Mouse (Mus musculus) liver (tissue): ENCODE measurements around the gene Angpt4.

Experiments used
- DNase-seq: peaks from one replicate; pipeline ENCODE4 v3.0.0-alpha.2; 2020; ENCODE audit warnings: mixed read lengths

Angpt4 gene

DNA sequence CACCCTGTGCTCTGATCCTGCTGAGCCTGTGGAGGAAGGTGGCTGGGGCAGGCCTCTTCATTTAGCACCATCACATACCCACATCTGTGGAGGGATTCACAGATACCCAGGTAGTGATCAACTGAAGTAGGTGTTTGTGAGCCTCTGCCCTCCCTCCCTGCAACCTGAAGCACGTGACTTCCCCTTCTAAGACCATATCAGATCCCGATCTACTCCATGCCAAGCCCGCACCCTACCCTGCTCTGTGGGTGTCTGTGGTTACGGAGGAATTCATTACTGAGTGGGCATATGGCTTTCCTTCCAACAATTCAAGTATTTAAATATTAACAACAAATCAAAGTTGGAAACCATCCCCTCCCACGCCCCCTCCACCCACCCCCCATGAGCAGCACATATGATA, 52.3 kb downstream of the Angpt4 start:
- DNase-seq, result no peak

DNA sequence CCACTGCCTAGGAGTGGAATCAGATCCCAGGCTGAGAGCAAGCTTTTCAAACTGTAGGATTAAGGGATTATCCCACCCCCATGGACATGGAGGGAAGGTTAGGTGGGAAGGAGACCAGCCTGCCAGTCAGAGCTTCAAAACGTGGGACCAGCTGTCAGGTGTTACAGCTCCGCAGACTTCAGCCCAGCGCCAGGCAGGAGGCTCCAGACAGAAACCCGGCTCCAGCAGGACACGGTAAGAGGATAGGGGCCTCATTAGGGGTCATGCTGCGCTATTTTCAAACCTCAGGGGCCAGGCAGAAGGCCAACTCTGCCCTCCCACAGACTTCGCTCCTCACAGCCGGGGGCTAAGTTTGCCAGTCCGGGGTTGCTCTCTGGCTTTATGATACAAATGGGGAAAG, 53.0 kb downstream of the Angpt4 start:
- DNase-seq, result no peak

DNA sequence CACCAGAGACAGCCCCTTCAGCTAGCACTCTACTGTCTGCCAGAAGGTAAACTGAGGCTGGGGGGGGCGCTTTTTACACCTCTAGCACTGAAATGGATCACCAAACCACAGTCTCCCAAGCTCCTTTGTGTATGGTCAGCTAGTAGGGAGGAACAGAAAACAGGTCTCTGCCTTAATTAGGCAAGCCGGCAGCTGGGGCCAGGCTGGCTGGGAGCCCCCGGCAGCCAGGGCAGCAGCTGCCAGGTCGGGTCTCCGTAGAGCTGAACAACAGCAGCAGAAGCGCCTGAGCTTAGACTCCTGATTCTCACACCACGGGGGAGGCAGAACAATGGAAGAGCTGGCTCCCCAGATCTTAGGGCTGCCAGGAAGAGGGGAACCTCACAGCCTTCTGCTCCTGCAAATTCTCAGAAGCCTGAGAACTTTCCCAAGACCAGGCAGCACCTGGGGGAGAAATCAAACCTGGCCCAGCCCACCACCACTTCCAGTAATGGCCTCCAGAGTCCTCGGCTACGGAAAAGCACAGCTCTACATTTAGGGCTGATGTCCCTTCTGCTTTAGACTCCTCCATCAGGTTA, 56.3 kb downstream of the Angpt4 start:
- DNase-seq, result no peak

DNA sequence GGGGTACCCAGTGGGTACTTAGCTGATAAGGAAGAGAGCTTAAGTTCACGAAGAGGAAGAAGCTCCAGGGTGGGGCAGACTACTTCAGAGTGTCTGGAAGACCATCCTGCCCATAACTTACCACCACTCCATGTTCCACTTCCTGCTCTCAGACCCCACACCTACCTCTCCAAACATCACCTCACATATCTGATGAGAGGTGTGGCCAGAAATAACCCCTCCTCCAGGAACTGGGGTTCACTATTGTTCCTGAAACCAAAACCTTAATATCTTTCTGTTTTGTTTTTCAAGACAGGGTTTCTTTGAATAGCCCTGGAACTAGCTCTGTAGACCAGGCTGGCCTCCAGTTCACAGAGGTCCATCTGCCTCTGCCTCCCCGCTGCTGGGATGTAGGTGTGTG, 56.8 kb downstream of the Angpt4 start:
- no peak for DNase-seq

DNA sequence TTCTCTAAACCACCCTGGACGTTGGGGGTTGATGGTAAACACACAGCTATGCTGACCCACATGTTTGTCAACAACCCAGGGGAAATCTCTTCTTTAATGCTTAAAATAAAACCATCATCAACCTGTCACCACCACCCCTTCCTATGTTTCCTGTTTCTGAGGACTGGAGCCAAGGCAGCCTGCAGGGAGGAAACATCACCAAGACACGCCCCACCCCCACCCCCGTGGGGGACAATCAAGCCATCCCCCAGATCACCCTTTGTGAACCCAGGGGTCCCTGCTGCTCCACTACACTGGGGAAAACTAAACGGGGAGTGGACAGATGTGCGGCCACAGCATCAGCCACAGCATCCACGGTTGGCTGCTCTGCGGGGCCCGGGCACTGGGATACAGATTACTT, 57.4 kb downstream of the Angpt4 start:
- DNase-seq, result no peak

DNA sequence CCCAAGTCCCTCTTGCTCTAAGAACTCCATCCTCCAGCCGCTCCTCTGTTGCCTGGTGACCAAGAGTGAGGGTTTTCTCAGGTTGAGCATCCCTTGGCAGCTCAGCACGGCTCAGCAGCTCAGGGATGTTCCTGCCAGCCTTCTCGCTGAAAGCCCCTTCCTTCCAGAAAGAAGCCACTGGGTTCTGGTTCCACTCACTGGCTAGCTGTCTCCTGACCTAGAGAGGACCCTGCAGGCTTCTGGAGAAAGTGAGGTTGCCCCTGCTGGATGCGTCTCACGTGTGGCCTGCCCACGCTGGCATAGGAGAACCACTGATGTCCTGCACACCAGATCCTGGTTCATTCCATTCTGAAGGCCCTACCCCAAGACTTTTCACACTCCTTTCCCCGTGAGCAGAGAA, 58.0 kb downstream of the Angpt4 start:
- no peak for DNase-seq

DNA sequence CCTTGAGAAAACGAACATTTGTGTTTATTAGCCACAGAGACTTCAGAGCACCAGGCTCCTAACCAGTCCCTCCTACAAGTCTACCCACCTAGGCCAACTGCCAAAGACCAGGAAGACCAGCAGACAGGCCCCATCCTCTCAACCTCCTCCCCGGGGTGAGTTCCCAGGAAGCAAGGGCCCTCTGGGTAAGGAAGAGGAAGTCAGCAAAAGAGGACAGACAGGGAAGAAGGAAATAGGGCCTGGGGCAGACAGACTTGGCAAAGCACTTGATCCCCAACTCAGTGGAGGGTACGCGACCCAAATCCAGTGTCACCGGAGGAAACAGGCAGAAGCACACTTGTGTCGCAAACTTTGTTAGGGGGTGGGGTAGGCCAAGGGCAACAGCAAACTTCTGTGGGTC, 58.4 kb downstream of the Angpt4 start:
- DNase-seq, result no peak

DNA sequence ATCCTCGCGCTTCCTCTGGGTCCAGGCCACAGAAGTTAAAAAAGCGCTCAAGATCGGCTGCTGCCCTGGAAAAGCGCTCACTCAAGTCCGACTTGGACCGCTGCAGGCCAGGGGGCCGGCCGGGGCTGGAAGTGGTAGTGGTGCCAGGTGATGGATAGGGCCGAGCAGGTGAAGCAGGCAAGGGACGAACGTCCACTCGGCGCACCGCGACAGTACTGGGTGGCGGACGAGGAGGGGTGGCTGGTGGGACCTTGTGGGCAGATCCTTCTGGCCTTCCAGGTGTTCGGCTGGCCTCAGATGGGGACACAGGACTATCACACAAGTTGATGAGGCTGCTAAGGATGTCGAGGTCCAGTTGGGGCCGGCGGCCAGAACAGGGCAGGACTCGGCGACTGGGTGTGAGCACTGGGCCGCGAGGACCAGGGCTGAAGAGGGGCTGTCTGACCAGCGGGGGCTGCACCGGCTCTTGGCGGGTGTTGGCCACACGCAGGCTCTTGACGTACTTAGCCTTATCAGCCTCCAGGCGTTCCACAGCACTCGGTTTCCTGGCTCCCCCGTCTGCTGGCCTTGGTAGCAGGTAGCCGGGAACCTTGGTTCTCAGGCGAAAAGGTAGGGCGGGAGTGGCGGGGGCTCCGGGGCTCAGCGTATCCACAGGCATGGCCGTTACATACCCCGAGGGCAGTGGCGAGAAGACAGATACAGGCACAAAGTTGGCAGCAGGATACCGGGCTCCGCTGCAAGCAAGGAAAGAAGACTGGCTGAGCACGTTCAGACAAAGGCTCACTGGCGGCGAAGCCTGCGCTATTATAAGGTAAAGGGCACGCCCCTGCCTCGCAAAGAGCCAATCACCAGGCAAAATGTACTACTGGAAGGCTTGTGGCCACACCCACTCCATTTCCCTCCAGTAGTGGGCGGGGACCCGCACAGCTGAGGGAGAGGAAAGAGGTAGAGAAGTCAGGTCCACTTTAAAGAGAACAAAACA, 59.5 kb downstream of the Angpt4 start:
- DNase-seq, result peak; percentile 84

DNA sequence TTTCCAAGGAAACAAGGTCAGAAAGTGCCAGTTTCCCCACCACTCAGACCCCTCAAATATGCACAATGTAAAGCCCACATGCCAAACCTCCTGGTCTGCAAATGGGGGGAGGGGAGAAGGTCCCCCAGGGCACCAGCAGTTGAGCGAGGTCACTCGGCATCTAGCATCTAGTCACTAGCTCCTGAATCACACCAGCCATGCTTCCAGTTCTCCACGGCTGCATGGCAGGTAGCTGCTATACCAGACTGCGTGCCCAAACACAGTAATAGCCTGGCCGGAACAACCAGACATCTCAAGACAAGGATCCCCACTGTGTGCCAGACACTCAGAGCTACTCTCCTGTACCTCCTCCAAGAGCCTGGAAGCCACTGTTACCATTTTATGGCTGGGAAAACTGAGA, 60.7 kb downstream of the Angpt4 start:
- DNase-seq, result no peak

DNA sequence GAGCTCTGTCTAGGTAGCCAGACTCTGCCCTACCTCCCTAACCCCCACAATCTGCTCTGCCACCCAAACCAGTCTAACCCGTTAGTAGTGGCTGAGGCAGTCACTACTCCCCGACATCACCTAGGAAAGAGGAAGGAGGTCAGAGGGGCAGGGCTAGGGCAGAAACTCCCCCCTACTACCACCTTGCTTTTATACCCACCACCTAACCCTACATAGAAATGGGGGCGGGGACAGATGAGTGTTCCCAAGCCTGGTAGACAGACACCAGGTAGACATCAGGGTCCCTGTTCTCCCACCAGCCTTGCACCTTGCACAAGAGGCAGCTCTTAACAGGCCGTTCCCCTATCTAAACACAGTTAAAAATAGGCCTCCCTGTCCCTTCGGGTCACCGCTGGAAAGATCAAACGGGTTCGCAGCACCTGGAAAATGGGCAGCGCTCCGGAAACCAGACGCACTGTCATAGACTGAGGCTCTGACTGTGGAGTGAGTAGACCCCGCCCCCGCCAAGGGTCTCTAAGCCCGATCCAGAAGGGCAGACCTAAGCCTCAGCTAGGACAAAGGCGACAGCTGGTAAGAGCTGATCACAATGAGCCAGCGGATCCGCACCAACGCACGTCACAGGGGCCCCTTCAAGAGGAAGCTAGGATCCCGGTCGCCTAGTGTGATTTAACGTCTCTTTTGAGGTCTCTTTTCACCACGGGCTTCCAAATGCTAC, 62.0 kb downstream of the Angpt4 start:
- DNase-seq, result peak; percentile 43

DNA sequence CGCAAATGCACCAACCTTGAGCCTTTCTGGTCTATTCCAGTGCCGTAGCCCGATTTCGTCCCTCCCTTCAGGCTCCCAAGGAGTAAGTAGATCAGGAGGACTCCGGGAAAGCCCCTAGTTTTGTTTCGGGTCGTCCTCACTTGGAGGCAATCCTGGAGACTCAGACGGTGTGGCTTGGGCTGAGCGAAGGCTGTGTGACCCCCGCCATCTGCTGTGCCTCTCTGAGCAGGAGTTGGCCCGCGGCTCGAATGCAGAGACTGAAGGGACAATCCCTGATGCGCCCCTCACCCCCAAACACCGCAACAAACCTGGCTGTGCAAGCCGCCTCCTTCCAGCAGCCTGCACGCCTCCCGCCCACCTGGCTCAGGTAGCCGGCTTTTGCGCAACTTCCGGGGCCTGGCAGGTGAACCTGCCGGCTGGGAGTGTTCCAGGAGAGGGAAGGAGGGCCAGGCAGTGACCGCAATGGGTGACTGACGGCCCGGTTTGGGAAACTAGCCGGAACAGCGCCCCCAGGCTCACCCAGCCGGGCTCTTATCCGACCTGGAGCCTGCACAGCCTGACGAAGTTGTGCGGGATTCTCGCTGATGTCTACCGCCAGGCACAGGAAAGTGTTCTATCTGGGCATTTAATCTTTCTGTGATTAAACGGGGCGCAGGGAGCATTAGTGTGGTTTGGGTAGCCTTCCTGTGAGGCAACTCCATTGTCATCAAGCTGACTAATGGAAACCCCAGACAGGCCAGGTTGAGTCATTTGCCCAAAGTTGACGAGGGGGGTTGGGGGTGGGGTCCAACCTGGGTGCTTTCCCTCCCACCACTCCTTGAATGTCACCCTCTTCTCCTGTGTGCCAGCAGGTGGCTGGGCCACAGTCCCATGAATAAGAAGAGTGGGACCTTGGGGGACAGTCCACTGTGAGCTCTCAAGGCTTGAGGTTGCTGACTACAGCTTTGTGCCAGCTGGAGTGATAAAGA, 62.9 kb downstream of the Angpt4 start:
- no peak for DNase-seq

DNA sequence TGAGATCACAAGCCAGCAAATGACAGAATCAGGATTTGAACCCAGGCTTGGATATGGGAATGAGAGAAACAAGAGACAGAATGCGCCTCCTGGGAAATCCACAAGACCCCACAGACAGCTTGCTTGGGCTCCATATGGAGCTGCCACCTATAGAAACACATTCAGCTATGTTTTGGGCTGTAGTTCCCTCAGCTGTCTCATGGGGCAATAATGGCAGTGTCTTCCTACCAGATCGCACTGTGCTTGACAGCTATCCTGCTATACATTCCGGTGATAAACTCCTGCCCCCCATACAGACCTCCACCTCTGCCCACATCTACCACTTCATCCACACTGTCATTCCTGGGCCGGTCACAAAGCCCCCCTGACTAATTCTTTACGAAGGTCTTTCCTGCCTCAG, 64.3 kb downstream of the Angpt4 start:
- no peak for DNase-seq

DNA sequence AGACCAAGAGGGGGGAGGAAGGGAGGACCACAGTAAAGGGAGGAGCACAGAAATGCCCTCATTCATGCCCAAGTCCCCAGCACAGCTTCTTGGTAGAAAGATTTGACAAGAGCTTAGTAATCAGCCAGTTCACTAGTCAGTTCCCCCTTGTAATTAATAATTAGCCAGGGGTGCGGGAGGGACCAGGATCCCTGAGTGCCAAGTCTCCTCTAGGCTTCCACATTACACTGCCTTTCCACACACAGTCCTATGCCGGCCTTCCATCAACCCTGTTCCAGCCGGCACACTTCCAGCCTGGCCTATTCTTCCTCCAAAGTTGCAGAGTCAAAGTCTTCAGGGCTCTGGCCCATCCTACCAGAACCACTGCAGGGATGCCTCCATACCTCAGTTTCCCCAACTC, 65.1 kb downstream of the Angpt4 start:
- no peak for DNase-seq

DNA sequence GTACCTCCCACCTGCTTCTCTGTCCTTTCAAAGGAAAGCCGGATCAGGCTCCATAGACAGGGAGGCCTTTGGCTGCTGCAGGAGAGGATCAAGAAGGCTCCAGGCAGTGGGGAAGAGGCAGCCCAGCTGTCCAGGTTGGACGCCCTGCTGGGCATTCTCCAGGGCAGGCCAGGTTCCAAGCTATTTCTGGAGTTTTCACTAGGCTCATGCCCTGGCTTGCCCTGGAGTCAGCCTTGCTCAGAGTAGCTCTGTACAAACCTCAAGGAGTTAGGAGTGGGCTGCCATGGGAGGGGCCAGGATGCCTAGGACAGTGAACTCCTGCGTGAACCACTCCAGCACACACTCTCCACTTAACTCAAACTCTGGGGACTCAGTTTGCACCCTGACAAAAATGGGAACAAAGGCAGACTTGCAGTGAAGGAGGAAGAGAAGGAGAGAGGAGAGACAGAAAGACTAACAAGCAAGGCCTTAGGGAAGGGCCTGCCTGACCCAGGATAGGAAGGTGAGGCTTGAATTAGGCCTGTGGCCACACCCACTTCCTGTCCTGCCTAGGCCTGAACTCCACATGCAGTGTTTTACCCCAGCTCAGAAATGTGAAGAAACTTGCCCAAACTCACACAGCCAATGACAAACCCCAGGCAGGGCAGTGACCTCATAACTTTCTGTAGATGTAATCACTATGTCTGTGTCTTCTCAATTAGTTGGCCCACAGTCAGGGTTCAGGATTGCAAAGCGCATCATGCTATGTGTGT, 66.9 kb downstream of the Angpt4 start:
- DNase-seq, result no peak

DNA sequence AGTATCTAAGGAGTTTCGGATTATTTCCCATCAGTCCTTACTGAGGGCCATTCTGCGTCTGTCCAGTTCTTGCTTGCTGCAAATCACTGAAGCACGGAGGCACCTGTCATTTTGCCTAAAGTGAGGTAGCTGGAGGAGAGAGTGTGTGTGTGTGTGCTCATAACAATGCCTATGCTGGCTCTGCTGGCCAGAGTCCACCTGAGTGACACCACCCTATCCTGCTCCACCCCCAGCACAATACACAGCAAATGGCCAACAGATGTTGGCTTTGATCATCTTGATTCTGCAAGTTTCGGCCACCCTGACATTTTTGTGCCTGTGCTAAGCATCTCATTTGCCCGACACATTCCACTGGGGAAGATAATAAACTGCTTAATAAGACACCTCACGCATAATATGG, 67.5 kb downstream of the Angpt4 start:
- no peak for DNase-seq

DNA sequence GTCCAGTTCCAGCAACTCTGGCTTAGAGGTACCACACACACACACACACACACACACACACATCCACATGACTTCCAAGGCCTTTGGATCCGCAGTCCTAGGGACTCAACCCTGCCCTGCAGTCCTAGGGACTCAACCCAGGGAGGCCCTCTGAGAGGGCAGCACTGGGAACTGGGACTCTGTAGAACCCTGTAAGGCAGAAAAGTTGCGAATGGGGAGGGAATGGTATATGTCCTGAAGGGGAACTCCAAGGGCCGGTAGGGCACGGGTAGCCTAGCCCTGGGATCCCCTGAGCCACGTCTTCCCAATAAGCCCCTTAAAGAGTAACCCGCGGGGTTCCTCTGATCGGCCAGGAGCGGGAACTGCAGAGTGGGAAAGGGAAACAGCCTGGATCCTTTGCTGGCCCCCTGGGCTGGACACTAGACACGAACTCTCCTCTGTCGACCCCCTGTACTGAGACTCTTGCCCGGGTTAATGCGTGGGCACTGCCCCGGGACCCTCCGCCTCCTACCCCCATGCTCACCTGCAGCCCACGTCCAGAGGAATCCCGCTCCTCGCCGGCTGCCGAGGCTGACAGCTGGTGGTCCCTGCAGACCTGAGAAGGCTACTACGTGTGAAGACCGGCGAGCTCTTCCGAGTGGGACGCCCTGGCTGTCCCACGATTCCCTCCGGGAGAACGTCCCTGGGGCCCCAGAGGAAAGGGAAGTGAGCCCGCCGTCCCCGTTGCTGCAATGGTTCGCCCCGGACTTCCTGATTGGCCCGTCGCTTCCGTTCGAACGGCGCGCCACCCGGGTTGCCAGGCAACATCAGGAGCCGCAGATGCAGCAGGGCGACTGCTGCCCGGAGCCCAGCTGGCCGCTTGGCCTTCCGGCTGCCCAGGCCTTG, 68.7 kb downstream of the Angpt4 start, which contains the start of gene Fam110a:
Fam110a (minus strand) TSS at position 750 of the 885 bp plus-strand sequence.
- DNase-seq, result peak; percentile 90

DNA sequence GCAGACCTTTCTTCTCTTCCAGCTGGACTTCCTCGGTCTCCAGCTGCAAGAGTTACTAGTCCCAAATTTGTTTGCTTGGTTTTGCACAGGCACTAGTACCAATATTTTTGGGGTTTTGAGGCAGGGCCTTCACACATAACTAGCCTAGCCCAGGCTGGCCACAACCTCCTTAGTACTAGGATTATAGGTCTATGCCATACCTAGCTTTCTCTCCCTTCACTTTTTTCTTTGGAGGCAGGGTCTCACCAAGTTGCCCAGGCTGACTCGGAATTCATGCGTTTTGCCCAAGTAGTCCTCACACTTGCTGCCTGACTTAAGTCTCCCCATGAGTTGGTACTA, 69.3 kb downstream of the Angpt4 start:
- no peak for DNase-seq

DNA sequence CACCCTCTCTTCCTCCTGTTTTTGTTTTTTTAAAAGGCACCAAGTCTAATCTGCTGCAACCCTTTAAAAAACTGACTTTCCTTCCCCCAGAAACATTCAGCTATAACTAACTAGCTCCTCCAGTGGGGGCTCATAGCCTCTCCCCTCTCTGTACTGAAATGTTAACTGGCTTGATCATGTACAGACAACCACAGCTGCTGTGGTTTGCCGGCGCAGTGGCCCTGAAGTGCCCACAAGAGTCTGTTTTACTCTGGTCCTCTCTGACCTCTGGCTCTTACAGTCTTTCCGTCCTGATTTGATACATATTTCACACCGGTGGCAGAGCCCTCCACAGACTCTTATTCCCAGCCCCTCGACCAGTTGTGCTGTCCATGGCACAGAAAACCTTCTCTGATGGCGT, 70.3 kb downstream of the Angpt4 start:
- DNase-seq, result no peak

DNA sequence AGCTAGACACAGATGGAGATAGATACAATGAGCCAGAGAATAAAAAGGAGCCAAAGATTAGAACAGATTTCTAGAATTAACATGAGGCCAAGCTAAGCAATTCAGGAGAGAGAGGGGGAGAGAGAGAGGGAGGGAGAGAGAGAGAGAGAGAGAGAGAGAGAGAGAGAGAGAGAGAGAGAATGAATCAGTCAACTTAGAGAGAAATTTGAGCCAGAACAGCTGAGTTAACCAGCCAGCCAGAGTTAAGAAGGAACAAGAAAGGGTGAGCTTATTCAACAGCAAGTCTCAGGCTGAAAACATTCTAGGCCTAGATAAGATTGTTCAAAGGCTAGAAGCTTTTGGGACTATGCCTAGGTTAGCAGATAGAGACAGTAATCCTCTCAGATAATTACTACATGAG, 71.5 kb downstream of the Angpt4 start:
- no peak for DNase-seq

DNA sequence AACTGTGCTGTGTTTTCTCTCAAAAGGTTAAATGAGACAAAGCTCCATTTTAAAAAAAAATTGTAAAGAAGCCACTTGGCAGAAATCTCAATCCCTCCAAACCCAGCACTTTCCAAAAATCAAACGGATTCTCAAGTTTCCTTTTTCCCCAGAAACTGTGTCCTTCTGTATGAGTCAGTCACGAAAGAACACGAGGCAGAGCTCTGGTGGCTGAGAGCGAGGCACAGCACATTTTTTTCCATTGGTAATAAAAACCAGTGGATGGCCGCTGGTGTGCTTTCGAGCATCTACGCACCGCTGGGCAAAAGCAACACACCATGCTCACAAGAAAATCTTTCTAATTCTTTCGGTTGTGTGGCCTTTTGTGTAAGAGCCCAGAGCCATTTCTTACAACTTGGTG, 73.0 kb downstream of the Angpt4 start:
- DNase-seq, result no peak
